Mouse (Mus musculus) neural tube, embryonic 11.5 days (tissue): ENCODE data around the gene Bmp10. TPM values are rescaled to one million over a fixed set of nuclear protein-coding genes. Genes with fewer than 3 reads are reported as not detected.

Experiments
- ATAC-seq: fragments of 200-750 bp; cut with Nextera tagmentation; 2 replicates; pipeline ENCODE4 v1.8.0; 2017; ENCODE audit warnings: moderate number of reproducible peaks, mild to moderate bottlenecking, moderate TSS enrichment, moderate library complexity; ENCODE audit not compliant: insufficient read depth, low FRiP score, low TSS enrichment
- DNase-seq: peaks from one replicate; pipeline ENCODE4 v3.0.0-alpha.2; 2015; ENCODE audit warnings: low spot score
- H3K27ac ChIP-seq: fragments of 300-500 bp; sonication (generic); 2 replicates; pipeline ENCODE4 v1.5.1; 2014; ENCODE audit warnings: low read depth, mild to moderate bottlenecking, low read length
- H3K27me3 ChIP-seq: fragments of 300-500 bp; sonication (generic); 2 replicates; pipeline ENCODE4 v1.6.1; 2014; ENCODE audit warnings: mild to moderate bottlenecking, low read length, mixed read lengths; ENCODE audit not compliant: control insufficient read depth, insufficient read depth
- H3K36me3 ChIP-seq: fragments of 300-500 bp; sonication (generic); 2 replicates; pipeline ENCODE4 v1.6.1; 2014; ENCODE audit warnings: mild to moderate bottlenecking, low read length, moderate library complexity, mixed read lengths; ENCODE audit not compliant: control insufficient read depth, insufficient read depth
- H3K4me1 ChIP-seq: fragments of 300-500 bp; sonication (generic); 2 replicates; pipeline ENCODE4 v1.6.1; 2014; ENCODE audit warnings: low read length, mixed read lengths; ENCODE audit not compliant: control insufficient read depth, insufficient read depth
- H3K4me2 ChIP-seq: fragments of 300-500 bp; sonication (generic); 2 replicates; pipeline ENCODE4 v1.6.1; 2014; ENCODE audit warnings: low read depth, mild to moderate bottlenecking, moderate library complexity
- H3K4me3 ChIP-seq: fragments of 300-500 bp; sonication (generic); 2 replicates; pipeline ENCODE4 v1.5.1; 2014; ENCODE audit warnings: low read depth, low read length
- H3K9ac ChIP-seq: fragments of 300-500 bp; sonication (generic); 2 replicates; pipeline ENCODE4 v1.6.1; 2014; ENCODE audit warnings: mild to moderate bottlenecking, low read length
- H3K9me3 ChIP-seq: fragments of 300-500 bp; sonication (generic); 2 replicates; pipeline ENCODE4 v1.6.1; 2016; ENCODE audit warnings: low read length; ENCODE audit not compliant: control insufficient read depth
- WGBS: fragments of 180-500 bp; shearing (Covaris S2); extraction: QIAGEN DNeasy Blood & Tissue Kit; methylation state at CpG from one replicate; pipeline ENCODE4 v1.1.7; 2014; 5-methylcytosine and 5-hydroxymethylcytosine counted together
- polyA plus RNA-seq: library from polyadenylated mRNA; unstranded; fragments of >200 nt; fragmentation: Nextera tagmentation; extraction: Ambion mirVana; gene quantifications from 2 replicates; pipeline ENCODE4 v1.2.1, GENCODE M21; 2014

Bmp10 gene
- polyA plus RNA-seq, 1 experiment from 2014 or later, result not detected

GRCm38 (mm10) chr6:87394783-87395182 lies 34.0 kb upstream of the Bmp10 start:
- no peaks in the 10 kb centered on the region for H3K4me1 ChIP-seq
- no peaks in the 10 kb centered on the region for H3K9me3 ChIP-seq
- no peak overlapping the region for H3K4me2 ChIP-seq
- no peaks in the 10 kb centered on the region for H3K36me3 ChIP-seq
- no peak overlapping the region for H3K9ac ChIP-seq
- DNase-seq (no peak), ATAC-seq (no peak)
- H3K4me3 ChIP-seq, result no peak overlapping the region
- H3K27me3 ChIP-seq, result no peaks in the 10 kb centered on the region
- 89% methylated on average over 9 of the region's 9 CpGs for WGBS
- no peak overlapping the region for H3K27ac ChIP-seq

- no peaks in the 10 kb centered on the region for H3K36me3 ChIP-seq
- no peak overlapping the region for H3K27ac ChIP-seq
- DNase-seq (peak; percentile 80), ATAC-seq (no peak)
- H3K27me3 ChIP-seq, result no peaks in the 10 kb centered on the region
- WGBS, result 4% methylated on average over 5 of the region's 5 CpGs
- H3K4me3 ChIP-seq, result no peak overlapping the region
- no peak overlapping the region for H3K9ac ChIP-seq
- H3K4me2 ChIP-seq, result no peak overlapping the region
- no peaks in the 10 kb centered on the region for H3K4me1 ChIP-seq
- no peaks in the 10 kb centered on the region for H3K9me3 ChIP-seq
Measured at GRCm38 (mm10) chr6:87399137-87399536, 29.7 kb upstream of the Bmp10 start.

GRCm38 (mm10) chr6:87399886-87400566 lies 28.8 kb upstream of the Bmp10 start:
- no peak for ATAC-seq
- H3K27ac ChIP-seq, result no peak overlapping the region
- H3K36me3 ChIP-seq, result no peaks in the 10 kb centered on the region
- no peaks in the 10 kb centered on the region for H3K9me3 ChIP-seq
- no peaks in the 10 kb centered on the region for H3K27me3 ChIP-seq
- 69% methylated on average over 4 of the region's 4 CpGs for WGBS
- no peak overlapping the region for H3K4me2 ChIP-seq
- H3K9ac ChIP-seq, result no peak overlapping the region
- no peak for DNase-seq
- no peaks in the 10 kb centered on the region for H3K4me1 ChIP-seq
- H3K4me3 ChIP-seq, result no peak overlapping the region

- no peak overlapping the region for H3K4me2 ChIP-seq
- H3K9ac ChIP-seq, result no peak overlapping the region
- no peaks in the 10 kb centered on the region for H3K36me3 ChIP-seq
- no peak overlapping the region for H3K27ac ChIP-seq
- 85% methylated on average over 6 of the region's 6 CpGs for WGBS
- H3K4me1 ChIP-seq, result no peaks in the 10 kb centered on the region
- no peaks in the 10 kb centered on the region for H3K9me3 ChIP-seq
- DNase-seq (no peak), ATAC-seq (no peak)
- no peak overlapping the region for H3K4me3 ChIP-seq
- H3K27me3 ChIP-seq, result no peaks in the 10 kb centered on the region
Measured at GRCm38 (mm10) chr6:87401456-87401855, 27.3 kb upstream of the Bmp10 start.

- Histone ChIP-seq H3K9ac (no peak overlapping the region), H3K4me1 (no peaks in the 10 kb centered on the region), H3K9me3 (no peaks in the 10 kb centered on the region), H3K27ac (no peak overlapping the region), H3K36me3 (no peaks in the 10 kb centered on the region), H3K27me3 (no peaks in the 10 kb centered on the region), H3K4me2 (no peak overlapping the region), H3K4me3 (no peak overlapping the region)
- no peak for DNase-seq
- WGBS, result 37% methylated on average over 3 of the region's 3 CpGs
- ATAC-seq, result no peak
Measured at GRCm38 (mm10) chr6:87412011-87412410, 16.8 kb upstream of the Bmp10 start.

- no peaks in the 10 kb centered on the region for H3K27me3 ChIP-seq
- no peak overlapping the region for H3K9ac ChIP-seq
- 86% methylated on average over 7 of the region's 7 CpGs for WGBS
- no peaks in the 10 kb centered on the region for H3K36me3 ChIP-seq
- no peak overlapping the region for H3K4me2 ChIP-seq
- DNase-seq, result no peak
- no peak for ATAC-seq
- H3K4me3 ChIP-seq, result no peak overlapping the region
- no peaks in the 10 kb centered on the region for H3K4me1 ChIP-seq
- no peaks in the 10 kb centered on the region for H3K9me3 ChIP-seq
- no peak overlapping the region for H3K27ac ChIP-seq
Measured at GRCm38 (mm10) chr6:87422304-87422703, 6.5 kb upstream of the Bmp10 start.

- no peak overlapping the region for H3K4me2 ChIP-seq
- H3K9me3 ChIP-seq, result no peaks in the 10 kb centered on the region
- no peak overlapping the region for H3K4me3 ChIP-seq
- H3K4me1 ChIP-seq, result no peaks in the 10 kb centered on the region
- no peaks in the 10 kb centered on the region for H3K27me3 ChIP-seq
- DNase-seq (no peak), ATAC-seq (no peak)
- 75% methylated on average over 19 of the region's 19 CpGs for WGBS
- H3K36me3 ChIP-seq, result no peaks in the 10 kb centered on the region
- no peak overlapping the region for H3K27ac ChIP-seq
- H3K9ac ChIP-seq, result no peak overlapping the region
Measured at GRCm38 (mm10) chr6:87424037-87424816, 4.6 kb upstream of the Bmp10 start.

- H3K27ac ChIP-seq, result no peak overlapping the region
- H3K36me3 ChIP-seq, result no peaks in the 10 kb centered on the region
- H3K4me3 ChIP-seq, result no peak overlapping the region
- no peaks in the 10 kb centered on the region for H3K4me1 ChIP-seq
- DNase-seq (no peak), ATAC-seq (no peak)
- no peak overlapping the region for H3K9ac ChIP-seq
- no peaks in the 10 kb centered on the region for H3K9me3 ChIP-seq
- H3K27me3 ChIP-seq, result no peaks in the 10 kb centered on the region
- 83% methylated on average over 5 of the region's 5 CpGs for WGBS
- no peak overlapping the region for H3K4me2 ChIP-seq
Measured at GRCm38 (mm10) chr6:87426954-87427353, 1.8 kb upstream of the Bmp10 start.

GRCm38 (mm10) chr6:87427616-87428015 lies 1.2 kb upstream of the Bmp10 start:
- Histone ChIP-seq H3K9ac (no peak overlapping the region), H3K27me3 (no peaks in the 10 kb centered on the region), H3K4me3 (no peak overlapping the region), H3K4me2 (no peak overlapping the region), H3K36me3 (no peaks in the 10 kb centered on the region), H3K9me3 (no peaks in the 10 kb centered on the region), H3K4me1 (no peaks in the 10 kb centered on the region), H3K27ac (no peak overlapping the region)
- no peak for ATAC-seq
- WGBS, result 77% methylated on average over 8 of the region's 8 CpGs
- no peak for DNase-seq
